Mouse (Mus musculus) heart, adult 2 months (tissue): Measurements from ENCODE around the gene Slc12a1.

Experiments used
- CTCF ChIP-seq: fragments of 200-600 bp; IDR thresholded peaks from 2 replicates; pipeline ENCODE4 v1.8.1; 2022; ENCODE audit warnings: antibody characterized with exemption, mild to moderate bottlenecking, moderate library complexity
- EP300 ChIP-seq: fragments of 200-500 bp; IDR thresholded peaks from 2 replicates; pipeline ENCODE4 v1.6.1; 2011; ENCODE audit warnings: low read depth, low read length, control low read depth; ENCODE audit not compliant: insufficient read depth
- POLR2A ChIP-seq: fragments of 200-500 bp; IDR thresholded peaks from 2 replicates; pipeline ENCODE4 v1.6.1; 2011; ENCODE audit warnings: mild to moderate bottlenecking, low read depth, low read length, control low read depth; ENCODE audit not compliant: insufficient read depth

DNA sequence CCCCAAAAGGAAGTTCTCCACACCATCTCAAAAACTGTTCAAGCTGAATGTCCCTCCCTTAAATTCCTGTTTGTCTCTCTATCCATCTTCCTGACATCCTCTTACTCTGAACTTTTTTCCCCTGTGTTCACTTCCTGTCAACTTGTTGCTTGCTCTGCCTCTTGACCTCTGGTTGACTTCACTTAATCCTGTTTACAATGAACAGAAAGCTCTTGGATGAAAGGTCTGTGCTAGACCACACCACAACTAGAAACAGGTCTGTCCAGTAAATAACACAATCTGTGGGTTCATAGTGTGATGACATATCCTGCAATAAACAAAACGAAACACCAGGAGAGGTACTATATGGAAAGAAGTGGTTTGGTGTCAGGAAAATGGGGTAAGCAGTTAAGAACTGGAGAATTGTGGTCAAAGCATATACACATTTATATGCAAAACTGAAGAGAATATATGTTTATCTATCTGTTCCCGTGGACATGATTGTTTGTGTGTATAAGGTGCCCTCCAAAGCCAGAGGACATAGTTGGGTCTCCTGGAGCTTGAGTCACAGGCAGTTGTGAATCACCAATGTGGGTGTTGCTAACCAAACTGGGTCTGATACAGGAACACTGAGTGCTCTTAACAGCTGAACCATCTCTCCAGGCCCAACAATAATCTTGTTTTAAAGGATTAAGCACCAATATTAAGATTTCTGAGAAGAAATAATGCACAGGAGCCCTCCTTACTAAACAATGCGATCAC, 93.4 kb downstream of the Slc12a1 start:
- TF ChIP-seq POLR2A (no peak), CTCF (no peak), EP300 (no peak)
